Mouse (Mus musculus) heart, adult 2 months (tissue): Measurements from ENCODE around the gene Exoc2. TPM values are rescaled to one million over a fixed set of nuclear protein-coding genes. Genes with fewer than 3 reads are reported as not detected.
A peak's percentile ranks its signal among the peaks of the same experiment; 100 is the strongest.

ENCODE experiments used
- DNase-seq, 2 experiments: peaks; one replicate each; pipeline ENCODE4 v3.0.0; 2021
- H3K27ac ChIP-seq: fragments of 200-600 bp; 2 replicates; pipeline ENCODE4 v1.8.1; 2022
- H3K27me3 ChIP-seq: fragments of 200-500 bp; 2 replicates; pipeline ENCODE4 v1.6.1; 2012; ENCODE audit warnings: mild to moderate bottlenecking, low read length, inconsistent platforms, mixed read lengths; ENCODE audit not compliant: control insufficient read depth, insufficient read depth
- H3K36me3 ChIP-seq: fragments of 200-500 bp; 2 replicates; pipeline ENCODE4 v1.6.1; 2012; ENCODE audit warnings: low read length, inconsistent platforms; ENCODE audit not compliant: control insufficient read depth, insufficient read depth
- H3K4me1 ChIP-seq: fragments of 200-500 bp; 2 replicates; pipeline ENCODE4 v1.6.1; 2011; ENCODE audit warnings: low read length; ENCODE audit not compliant: control insufficient read depth, insufficient read depth
- H3K4me3 ChIP-seq: fragments of 200-600 bp; 2 replicates; pipeline ENCODE4 v1.8.1; 2022
- H3K79me2 ChIP-seq: fragments of 200-500 bp; replicated peaks from 2 replicates; pipeline ENCODE4 v1.6.1; 2012; ENCODE audit warnings: mild to moderate bottlenecking, inconsistent platforms, low read length, moderate library complexity, mixed read lengths; ENCODE audit not compliant: control insufficient read depth, insufficient read depth
- H3K9ac ChIP-seq: fragments of 200-500 bp; 2 replicates; pipeline ENCODE4 v1.6.1; 2012; ENCODE audit warnings: low read depth, mild to moderate bottlenecking, control low read depth, inconsistent platforms, low read length, mixed read lengths
- CTCF ChIP-seq: fragments of 200-600 bp; IDR thresholded peaks from 2 replicates; pipeline ENCODE4 v1.8.1; 2022; ENCODE audit warnings: antibody characterized with exemption, mild to moderate bottlenecking, moderate library complexity
- EP300 ChIP-seq: fragments of 200-500 bp; IDR thresholded peaks from 2 replicates; pipeline ENCODE4 v1.6.1; 2011; ENCODE audit warnings: low read depth, low read length, control low read depth; ENCODE audit not compliant: insufficient read depth
- POLR2A ChIP-seq: fragments of 200-500 bp; IDR thresholded peaks from 2 replicates; pipeline ENCODE4 v1.6.1; 2011; ENCODE audit warnings: mild to moderate bottlenecking, low read depth, low read length, control low read depth; ENCODE audit not compliant: insufficient read depth
- WGBS: fragments of 180-500 bp; shearing (Covaris S2); methylation state at CpG from one replicate; pipeline ENCODE4 v1.1.7; 2018; 5-methylcytosine and 5-hydroxymethylcytosine counted together
- intact Hi-C: fragments of 180-260 bp; cut with DNase I; formaldehyde crosslinking; loops from one replicate; pipeline ENCODE4 v1.15.1; 2025
- polyA plus RNA-seq: library from polyadenylated mRNA; depleted of rRNA; stranded (reverse); fragments of >200 nt; gene quantifications from 2 replicates; pipeline ENCODE4 v1.2.3, GENCODE M21; 2012
- total RNA-seq, 2 experiments: library from RNA; stranded (reverse); gene quantifications; 2 replicates each; pipeline ENCODE4 v1.2.3; 2021

Exoc2 gene
- total and polyA plus RNA-seq, 3 experiments: 6.4 to 14.7 (median 14.3) TPM

GRCm38 (mm10) chr13:30989710-30990109 lies 15.8 kb upstream of the Exoc2 start:
- Histone ChIP-seq H3K27ac (no peak overlapping the region), H3K4me1 (no peaks in the 10 kb centered on the region; the same call in 1 of the 2 replicates), H3K9ac (no peak overlapping the region), H3K4me3 (no peak overlapping the region), H3K36me3 (no peaks in the 10 kb centered on the region), H3K79me2 (no peaks in the 10 kb centered on the region), H3K27me3 (peaks cover 2% of the 10 kb centered on the region; the same call in 1 of the 2 replicates)
- 80% methylated on average over 10 of the region's 10 CpGs for WGBS
- no peak for DNase-seq
- TF ChIP-seq CTCF: no peak
- no peak for TF ChIP-seq POLR2A
- no peak for TF ChIP-seq EP300
- intact Hi-C loops: loop anchor here (5.0 kb wide), 1 partner anchor 442 kb away; the partner anchor contains the start of gene Uqcrfs1

- 75% methylated on average over 2 of the region's 2 CpGs for WGBS
- intact Hi-C loops: loop anchor here (5.0 kb wide), 1 partner anchor 440 kb away; the partner anchor contains the start of gene Uqcrfs1
These were observed 13.8 kb upstream of the Exoc2 start for GRCm38 (mm10) chr13:30987686-30988085.

GRCm38 (mm10) chr13:30986934-30987455 lies 13.1 kb upstream of the Exoc2 start:
- Histone ChIP-seq H3K4me1 (no peaks in the 10 kb centered on the region), H3K36me3 (no peaks in the 10 kb centered on the region), H3K27me3 (peaks cover 2% of the 10 kb centered on the region; the same call in 1 of the 2 replicates), H3K4me3 (peak overlapping the region; percentile 63), H3K79me2 (no peaks in the 10 kb centered on the region), H3K27ac (peak overlapping the region; percentile 81), H3K9ac (peak overlapping the region; percentile 38; the same call in 1 of the 2 replicates)
- intact Hi-C loops: loop anchor here (5.0 kb wide), 1 partner anchor 440 kb away; the partner anchor contains the start of gene Uqcrfs1
- no peak for DNase-seq
- WGBS: 52% methylated on average over 10 of the region's 10 CpGs
- no peak for TF ChIP-seq POLR2A
- no peak for TF ChIP-seq CTCF
- no peak for TF ChIP-seq EP300

More at GRCm38 (mm10) chr13:30987686-30988085, 13.8 kb upstream of the Exoc2 start:
- no peak overlapping the region for H3K9ac ChIP-seq
- peaks cover 2% of the 10 kb centered on the region; the same call in 1 of the 2 replicates for H3K27me3 ChIP-seq
- no peak overlapping the region for H3K27ac ChIP-seq
- TF ChIP-seq EP300: no peak
- no peak for TF ChIP-seq CTCF
- TF ChIP-seq POLR2A: no peak
- no peaks in the 10 kb centered on the region for H3K79me2 ChIP-seq
- no peak for DNase-seq
- H3K4me1 ChIP-seq: no peaks in the 10 kb centered on the region
- no peak overlapping the region for H3K4me3 ChIP-seq
- H3K36me3 ChIP-seq: no peaks in the 10 kb centered on the region

- WGBS: 7% methylated on average over 27 of the region's 27 CpGs
- DNase-seq: peak; percentile 70 to 72
- Histone ChIP-seq H3K4me1 (no peaks in the 10 kb centered on the region), H3K36me3 (no peaks in the 10 kb centered on the region), H3K27ac (peak overlapping the region; percentile 81), H3K79me2 (no peaks in the 10 kb centered on the region), H3K4me3 (peak overlapping the region; percentile 63), H3K27me3 (no peaks in the 10 kb centered on the region), H3K9ac (peak overlapping the region; percentile 90)
- TF ChIP-seq EP300: no peak
- 0 out of 2 replicates have a peak, but pooled peaks have one; percentile 27 for TF ChIP-seq POLR2A
- TF ChIP-seq CTCF: no peak
- intact Hi-C loops: loop anchor here (5.0 kb wide), 1 partner anchor 439 kb away; the partner anchor contains the start of gene Uqcrfs1
These were observed 11.9 kb upstream of the Exoc2 start for GRCm38 (mm10) chr13:30985598-30986466.

- TF ChIP-seq POLR2A: no peak
- TF ChIP-seq EP300: no peak
- no peak for TF ChIP-seq CTCF
- Histone ChIP-seq H3K27ac (peak overlapping the region; percentile 81), H3K27me3 (no peaks in the 10 kb centered on the region), H3K79me2 (no peaks in the 10 kb centered on the region), H3K4me3 (peak overlapping the region; percentile 63), H3K4me1 (no peaks in the 10 kb centered on the region), H3K36me3 (no peaks in the 10 kb centered on the region), H3K9ac (peak overlapping the region; percentile 90)
- intact Hi-C loops: loop anchor here (5.0 kb wide), 1 partner anchor 438 kb away; the partner anchor contains the start of gene Uqcrfs1
- no peak for DNase-seq
- WGBS: 6% methylated on average over 13 of the region's 13 CpGs
These were observed 11.3 kb upstream of the Exoc2 start for GRCm38 (mm10) chr13:30985275-30985597.
